Mouse (Mus musculus) small intestine, adult 2 months (tissue): ENCODE results near the gene Slamf8.

Experiments
- CTCF ChIP-seq: fragments of 200-500 bp; IDR thresholded peaks from 2 replicates; pipeline ENCODE4 v1.5.1; 2012; ENCODE audit warnings: low read depth, mild to moderate bottlenecking, control low read depth, inconsistent platforms, low read length, moderate library complexity, mixed read lengths; ENCODE audit not compliant: insufficient replicate concordance, insufficient read length; ENCODE audit errors: extremely low read depth
- POLR2A ChIP-seq: fragments of 200-500 bp; IDR thresholded peaks from 2 replicates; pipeline ENCODE4 v1.6.1; 2012; ENCODE audit warnings: low read depth, mild to moderate bottlenecking, control low read depth, inconsistent platforms, low read length, moderate library complexity

DNA sequence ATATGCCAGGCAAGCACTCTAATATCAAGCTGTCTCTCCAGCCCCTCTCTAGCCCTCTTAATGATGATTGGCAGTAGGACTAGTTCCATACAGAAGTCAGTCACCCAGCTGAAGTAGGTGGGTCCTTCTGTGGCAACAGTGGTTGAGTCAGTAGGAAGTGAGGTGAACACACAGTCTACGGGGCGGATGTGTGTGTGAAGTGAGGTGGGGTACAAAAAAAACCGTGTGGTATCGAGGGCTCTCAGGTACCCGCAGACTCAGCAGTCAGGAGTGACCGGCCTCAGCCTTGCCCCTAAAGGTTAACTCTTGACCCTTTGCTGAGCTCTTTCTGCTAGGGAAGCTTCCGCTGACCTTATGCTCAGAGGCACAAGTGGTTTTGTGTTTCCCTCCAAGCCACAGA is 41.9 kb downstream of the Slamf8 start:
- no peak for TF ChIP-seq CTCF
- no peak for TF ChIP-seq POLR2A
